Mouse (Mus musculus) liver, adult 2 months (tissue): ENCODE measurements at regions not wholly inside any gene's neighbourhood (a gene's known extent, or its start where the extent isn't known, plus 50 kb on each side); places are given as distances from the start of the nearest gene placed in this dataset.

Experiments used
- CTCF ChIP-seq: fragments of 200-500 bp; IDR thresholded peaks from 2 replicates; pipeline ENCODE4 v1.5.1; 2011; ENCODE audit warnings: low read depth, low read length, control low read depth
- POLR2A ChIP-seq: fragments of 200-500 bp; IDR thresholded peaks from 2 replicates; pipeline ENCODE4 v1.6.1; 2011; ENCODE audit warnings: low read length, control low read depth; ENCODE audit not compliant: insufficient read depth; ENCODE audit errors: extremely low read depth

GRCm38 (mm10) chr14:24972357-24972756 is 485.4 kb downstream of the Rps24 start:
- no peak for TF ChIP-seq CTCF
- TF ChIP-seq POLR2A: no peak
